ENCODE assay signal across 17 mouse cellular contexts in the genomic region with DNA sequence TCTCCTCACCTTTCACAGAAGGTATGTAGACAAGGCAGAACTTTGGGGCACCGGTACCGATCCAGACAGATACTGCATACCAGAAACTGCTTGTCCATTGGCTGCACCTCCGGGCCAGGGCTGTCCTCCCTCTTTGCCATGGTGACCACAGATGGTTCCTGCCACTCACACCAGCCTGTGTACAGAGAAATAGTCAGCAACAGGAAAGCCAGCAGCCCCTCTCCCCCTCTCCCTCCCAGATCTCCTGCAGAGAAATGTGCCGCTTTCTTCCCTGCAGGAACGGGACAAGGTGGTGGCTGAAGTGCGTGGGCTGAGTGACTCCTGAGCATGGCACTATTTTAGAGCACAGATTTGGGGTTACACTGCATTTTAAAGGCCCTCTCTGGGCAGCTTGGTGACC. TPM values are rescaled to one million over a fixed set of nuclear protein-coding genes. Genes with fewer than 3 reads are reported as not detected.
DNase-seq lines count a peak whose midpoint lies in the region; ATAC-seq and TF ChIP-seq lines count a peak whose summit lies in the region.
"Had no signal": no experiment of that assay in that cellular context is flagged by ENCODE, and none has a peak within 500 bp of the region (broad histone marks: within the 10 kb centered on the region; RNA-seq: fewer than 3 reads in every experiment).

No protein-coding gene starts in this region.

- 0 out of 2 replicates have a peak, but pooled peaks have one; percentile 2 for ATAC-seq in heart, embryonic 11.5 days (replicated peaks; ENCODE audit: insufficient number of reproducible peaks, low FRiP score, low TSS enrichment)
- no peak for ATAC-seq in lung, postnatal 0 days
- no peak for ATAC-seq in erythroid progenitor cell, adult 5-6 weeks (replicated peaks; ENCODE audit: low FRiP score, poor library complexity, severe bottlenecking)
- ATAC-seq: liver, embryonic 12.5 days; midbrain, embryonic 13.5 days had no signal

- H3K9ac ChIP-seq in heart, embryonic 11.5 days (ENCODE audit: low read depth, low read length), result no peak overlapping the region
- no peak overlapping the region for H3K9ac ChIP-seq in heart, adult 2 months (ENCODE audit: low read depth, low read length)
- H3K9ac ChIP-seq in lung, postnatal 0 days (replicated peaks; ENCODE audit: low read depth), result no peak overlapping the region
- H3K9ac ChIP-seq: hindbrain, embryonic 14.5 days; liver, embryonic 12.5 days; midbrain, embryonic 13.5 days had no signal

- H3K9me3 ChIP-seq in heart, embryonic 11.5 days (replicated peaks; ENCODE audit: control insufficient read depth, low read length), result no peaks in the 10 kb centered on the region
- H3K9me3 ChIP-seq in lung, postnatal 0 days (ENCODE audit: low read length), result no peaks in the 10 kb centered on the region
- H3K9me3 ChIP-seq: forebrain, embryonic 10.5 days; liver, embryonic 12.5 days; midbrain, embryonic 13.5 days had no signal

- intact Hi-C loops in heart, adult 2 months (cut with DNase I), result no loop called here

- H3K79me2 ChIP-seq in heart, adult 2 months (replicated peaks; ENCODE audit: control insufficient read depth, insufficient read depth, low read length), result no peaks in the 10 kb centered on the region; the same call in none of the 2 replicates

- TF ChIP-seq POLR2A in heart, adult 2 months (IDR thresholded peaks at IDR 0.05; ENCODE audit: insufficient read depth, low read depth, low read length), result no peak

- no peak overlapping the region for H3K4me2 ChIP-seq in heart, embryonic 11.5 days
- H3K4me2 ChIP-seq in lung, postnatal 0 days (replicated peaks; ENCODE audit: low read depth, low read length), result no peak overlapping the region
- H3K4me2 ChIP-seq: hindbrain, embryonic 14.5 days; liver, embryonic 12.5 days; midbrain, embryonic 13.5 days had no signal

- H3K4me1 ChIP-seq in heart, embryonic 11.5 days (ENCODE audit: control insufficient read depth, insufficient read depth, low read length), result peaks cover 20% of the 10 kb centered on the region
- peaks cover 8% of the 10 kb centered on the region for H3K4me1 ChIP-seq in heart, adult 2 months (ENCODE audit: control insufficient read depth, insufficient read depth, low read length)
- H3K4me1 ChIP-seq in lung, postnatal 0 days (ENCODE audit: insufficient read depth, low read depth, low read length), result peaks cover 20% of the 10 kb centered on the region
- H3K4me1 ChIP-seq: liver, embryonic 12.5 days had no signal

- no peak for DNase-seq in heart, adult 2 months
- peak; percentile 92 for DNase-seq in brain, adult 2 months (ENCODE audit: low read depth, low spot score)
- peak; percentile 86 for DNase-seq in cerebellum, adult 9-10 months
- DNase-seq in lung, postnatal 0 days (ENCODE audit: low spot score), result peak; percentile 51
- DNase-seq in gastrocnemius, adult 8-10 months (ENCODE audit: low spot score in 2 of 2), result no peak
- no peak for DNase-seq in right cerebral cortex, postnatal 10 days (ENCODE audit: low spot score in 2 of 2)
- DNase-seq: adrenal gland, adult 8-10 months; gastrocnemius, postnatal 14 days; heart, postnatal 10 days; retina, postnatal 1 day had no signal

- WGBS in heart, embryonic 11.5 days (ENCODE audit: insufficient replicate concordance), result 70% methylated on average over 6 of the region's 6 CpGs
- 83% methylated on average over 6 of the region's 6 CpGs for WGBS in heart, adult 2 months
- 35% methylated on average over 6 of the region's 6 CpGs for WGBS in lung, postnatal 0 days

- no peak for TF ChIP-seq EP300 in heart, adult 2 months (IDR thresholded peaks at IDR 0.05; ENCODE audit: insufficient read depth, low read depth, low read length)
- TF ChIP-seq EP300 in lung, postnatal 0 days (IDR thresholded peaks at IDR 0.05), result no peak

- H3K36me3 ChIP-seq in heart, embryonic 11.5 days (ENCODE audit: control insufficient read depth, insufficient read depth, low read length), result peaks cover 6% of the 10 kb centered on the region; the same call in 1 of the 2 replicates
- peaks cover 2% of the 10 kb centered on the region; the same call in 1 of the 2 replicates for H3K36me3 ChIP-seq in heart, adult 2 months (ENCODE audit: control insufficient read depth, insufficient read depth, low read length)
- H3K36me3 ChIP-seq in lung, postnatal 0 days (ENCODE audit: insufficient read depth, low read length), result no peaks in the 10 kb centered on the region

- no peak overlapping the region for H3K4me3 ChIP-seq in heart, embryonic 11.5 days (ENCODE audit: low read depth, low read length)
- no peak overlapping the region for H3K4me3 ChIP-seq in heart, adult 2 months
- H3K4me3 ChIP-seq in lung, postnatal 0 days (ENCODE audit: low read depth, low read length), result no peak overlapping the region
- H3K4me3 ChIP-seq: forebrain, embryonic 10.5 days; layer of hippocampus, adult 2 months; liver, embryonic 12.5 days; midbrain, embryonic 13.5 days had no signal

- H3K27ac ChIP-seq in heart, embryonic 11.5 days (ENCODE audit: low read depth, low read length), result no peak overlapping the region
- no peak overlapping the region for H3K27ac ChIP-seq in heart, adult 2 months
- H3K27ac ChIP-seq in lung, postnatal 0 days (ENCODE audit: low read length), result 0 out of 2 replicates have a peak overlapping the region, but pooled peaks have one; percentile 57
- H3K27ac ChIP-seq: forebrain, embryonic 10.5 days; hindbrain, embryonic 14.5 days; layer of hippocampus, adult 2 months; liver, embryonic 12.5 days; midbrain, embryonic 13.5 days had no signal

- no peaks in the 10 kb centered on the region for H3K27me3 ChIP-seq in heart, embryonic 11.5 days (ENCODE audit: control insufficient read depth, insufficient read depth, low read length)
- no peaks in the 10 kb centered on the region for H3K27me3 ChIP-seq in heart, adult 2 months (ENCODE audit: control insufficient read depth, insufficient read depth, low read length)
- no peaks in the 10 kb centered on the region for H3K27me3 ChIP-seq in lung, postnatal 0 days (replicated peaks; ENCODE audit: insufficient read depth, low read length)
- H3K27me3 ChIP-seq: liver, embryonic 12.5 days; midbrain, embryonic 13.5 days had no signal

- TF ChIP-seq CTCF in heart, adult 2 months (IDR thresholded peaks at IDR 0.05), result no peak
- no peak for TF ChIP-seq CTCF in lung, postnatal 0 days (IDR thresholded peaks at IDR 0.05)

RNA-seq across cellular contexts. Expression of a gene that starts 8.0 kb away (rescaled TPM):
- 20.2 and 23.7 TPM in 2 replicates for polyA plus RNA-seq in heart, embryonic 11.5 days (2014; fragmentation: Nextera tagmentation; extraction: Ambion mirVana)
- total RNA-seq in heart, adult 2 months (2021), result 10 to 100 TPM; 20.5 to 23.0 TPM
- 39.8 and 41.1 TPM in 2 replicates for polyA plus RNA-seq in heart, adult 2 months (2012; rRNA removed)
- 101 and 116 TPM in 2 replicates for polyA plus RNA-seq in lung, postnatal 0 days (2015; fragmentation: Nextera tagmentation; extraction: Ambion mirVana)
- total RNA-seq in gastrocnemius, adult 8-10 months (2022), result 10 to 100 TPM; 10.0 to 14.9 (median 12.3) TPM
- total RNA-seq in erythroid progenitor cell, adult 5-6 weeks (2015; ENCODE audit: low replicate concordance), result 1.4 and 5.9 TPM in 2 replicates
- 1.4 TPM in 1 of 2 replicates, not detected in the other for total RNA-seq in erythroid progenitor cell, adult 5-6 weeks (2017; ENCODE audit: low replicate concordance)

RNA-seq across cellular contexts. Expression of a gene that starts 14.5 kb away (rescaled TPM):
- 151 and 160 TPM in 2 replicates for polyA plus RNA-seq in heart, embryonic 11.5 days (2014; fragmentation: Nextera tagmentation; extraction: Ambion mirVana)
- 10 to 100 TPM; 70.8 to 78.5 TPM for total RNA-seq in heart, adult 2 months (2021)
- polyA plus RNA-seq in heart, adult 2 months (2012; rRNA removed), result 83.6 and 92.9 TPM in 2 replicates
- 220 and 236 TPM in 2 replicates for polyA plus RNA-seq in lung, postnatal 0 days (2015; fragmentation: Nextera tagmentation; extraction: Ambion mirVana)
- 10 to 100 TPM; 57.2 to 68.1 (median 62.0) TPM for total RNA-seq in gastrocnemius, adult 8-10 months (2022)
- total RNA-seq in erythroid progenitor cell, adult 5-6 weeks (2015; ENCODE audit: low replicate concordance), result 20.2 and 20.5 TPM in 2 replicates
- total RNA-seq in erythroid progenitor cell, adult 5-6 weeks (2017; ENCODE audit: low replicate concordance), result 19.7 and 27.1 TPM in 2 replicates

RNA-seq across cellular contexts. Expression of a gene that starts 14.8 kb away (rescaled TPM):
- 48.5 and 57.3 TPM in 2 replicates for polyA plus RNA-seq in heart, embryonic 11.5 days (2014; fragmentation: Nextera tagmentation; extraction: Ambion mirVana)
- 10 to 100 TPM; 13.6 TPM for total RNA-seq in heart, adult 2 months (2021)
- polyA plus RNA-seq in heart, adult 2 months (2012; rRNA removed), result 30.4 and 40.1 TPM in 2 replicates
- polyA plus RNA-seq in lung, postnatal 0 days (2015; fragmentation: Nextera tagmentation; extraction: Ambion mirVana), result 48.5 and 52.7 TPM in 2 replicates
- 1 to 10 TPM; 3.3 to 7.9 (median 6.2) TPM for total RNA-seq in gastrocnemius, adult 8-10 months (2022)
- 5.0 and 20.2 TPM in 2 replicates for total RNA-seq in erythroid progenitor cell, adult 5-6 weeks (2015; ENCODE audit: low replicate concordance)
- total RNA-seq in erythroid progenitor cell, adult 5-6 weeks (2017; ENCODE audit: low replicate concordance), result 5.9 TPM in 1 of 2 replicates, not detected in the other

RNA-seq across cellular contexts. Expression of a gene that starts 15.0 kb away (rescaled TPM):
- 30.2 and 39.0 TPM in 2 replicates for polyA plus RNA-seq in heart, embryonic 11.5 days (2014; fragmentation: Nextera tagmentation; extraction: Ambion mirVana)
- 1 to 10 TPM in 1 of 2 experiments, under 1 TPM in 1; 0.78 to 2.0 TPM for total RNA-seq in heart, adult 2 months (2021)
- 66.7 and 188 TPM in 2 replicates for polyA plus RNA-seq in heart, adult 2 months (2012; rRNA removed)
- polyA plus RNA-seq in lung, postnatal 0 days (2015; fragmentation: Nextera tagmentation; extraction: Ambion mirVana), result 41.7 and 53.1 TPM in 2 replicates
- total RNA-seq in gastrocnemius, adult 8-10 months (2022), result 1 to 10 TPM in 2 of 4 experiments, under 1 TPM in 2; 0.48 to 5.2 (median 2.2) TPM
- 1.8 TPM in 1 of 2 replicates, not detected in the other for total RNA-seq in erythroid progenitor cell, adult 5-6 weeks (2015; ENCODE audit: low replicate concordance)
- 3.9 TPM in 1 of 2 replicates, not detected in the other for total RNA-seq in erythroid progenitor cell, adult 5-6 weeks (2017; ENCODE audit: low replicate concordance)

RNA-seq across cellular contexts. Expression of a gene that starts 25.2 kb away (rescaled TPM):
- polyA plus RNA-seq in heart, embryonic 11.5 days (2014; fragmentation: Nextera tagmentation; extraction: Ambion mirVana), result 0.87 and 1.1 TPM in 2 replicates
- under 1 TPM; 0.14 to 0.29 TPM for total RNA-seq in heart, adult 2 months (2021)
- polyA plus RNA-seq in heart, adult 2 months (2012; rRNA removed), result 1.1 and 1.3 TPM in 2 replicates
- polyA plus RNA-seq in lung, postnatal 0 days (2015; fragmentation: Nextera tagmentation; extraction: Ambion mirVana), result 0.60 and 0.79 TPM in 2 replicates
- under 1 TPM; 0.09 to 0.19 (median 0.11) TPM for total RNA-seq in gastrocnemius, adult 8-10 months (2022)
- total RNA-seq in erythroid progenitor cell, adult 5-6 weeks (2015; ENCODE audit: low replicate concordance), result not detected in 2 replicates
- 0.38 and 2.4 TPM in 2 replicates for total RNA-seq in erythroid progenitor cell, adult 5-6 weeks (2017; ENCODE audit: low replicate concordance)

Comparison
In these comparisons a context has a peak if more than half of its experiments do, and no peak if none do; other contexts are left out.
1. DNase-seq: peak in brain, adult 2 months (single experiment), cerebellum, adult 9-10 months (single experiment) and lung, postnatal 0 days (single experiment); none in heart, adult 2 months (0 of 2), gastrocnemius, adult 8-10 months (0 of 2) and right cerebral cortex, postnatal 10 days (0 of 2).